Mouse (Mus musculus) liver (tissue): Measurements from ENCODE around the gene Plekhj1.
"Not testable (repeated sequence)": the region's sequence is repeated elsewhere in the genome, so short reads cannot be mapped to it uniquely, and the experiment has no call there.

Source experiments
- DNase-seq: peaks from one replicate; pipeline ENCODE4 v3.0.0-alpha.2; 2020; ENCODE audit warnings: mixed read lengths

The Plekhj1 gene

DNA sequence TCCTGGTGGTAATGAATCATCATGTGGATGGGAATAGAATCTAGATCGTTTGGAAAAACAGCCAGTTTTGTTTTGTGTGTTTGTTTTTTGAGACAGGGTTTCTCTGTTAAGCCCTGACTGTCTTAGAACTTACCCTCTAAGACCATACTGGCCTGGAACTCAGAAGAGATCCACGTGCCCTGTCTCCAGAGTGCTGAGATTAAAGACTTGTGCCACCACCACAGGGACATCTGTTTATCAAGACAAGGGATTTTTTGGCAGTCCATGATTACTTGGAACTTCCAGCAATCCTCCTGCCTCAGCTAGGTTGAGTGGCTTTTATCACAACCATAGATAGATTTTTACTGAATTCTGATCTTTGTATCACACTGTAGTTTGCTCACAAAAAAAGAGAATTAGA, 26.4 kb upstream of the Plekhj1 start:
- no peak for DNase-seq

DNA sequence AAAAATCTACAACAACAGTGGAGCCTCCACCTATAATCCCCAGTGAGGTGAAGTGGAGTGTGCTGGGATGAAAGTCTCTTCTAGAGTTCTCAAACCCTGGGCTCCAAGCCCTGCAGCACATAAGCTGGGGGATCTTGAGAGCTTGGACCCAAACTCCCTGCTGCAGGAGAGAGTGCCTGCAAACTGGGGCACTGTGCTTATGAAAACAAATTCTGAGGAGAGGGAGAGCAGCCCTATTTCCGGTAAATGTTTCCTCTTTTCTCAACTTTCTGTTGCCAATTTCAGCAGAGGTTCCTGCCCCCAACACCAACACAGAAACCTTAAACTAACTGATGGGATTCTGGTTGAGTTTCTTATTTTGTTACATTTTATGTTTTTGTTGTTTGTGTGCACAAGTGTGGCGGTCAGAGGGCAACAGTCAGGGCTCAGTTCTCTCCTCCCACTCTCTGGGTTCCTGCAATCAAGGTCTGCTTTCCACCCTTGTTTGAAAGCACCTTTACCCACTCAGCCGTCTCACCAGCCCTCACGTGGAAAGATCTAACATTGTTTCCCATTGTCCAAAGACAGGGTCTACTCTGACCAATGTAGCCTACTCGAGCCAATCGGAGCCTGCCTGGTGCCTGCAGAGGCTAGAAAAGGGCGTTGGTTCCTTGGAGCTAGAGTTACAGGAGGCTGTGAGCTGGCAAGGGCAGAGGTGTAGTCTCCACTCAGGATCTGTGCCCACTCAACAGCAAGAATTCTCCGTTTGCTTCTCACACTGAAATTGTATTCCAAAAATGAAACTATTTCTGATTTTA, 25.6 kb upstream of the Plekhj1 start:
- DNase-seq: peak; percentile 54

DNA sequence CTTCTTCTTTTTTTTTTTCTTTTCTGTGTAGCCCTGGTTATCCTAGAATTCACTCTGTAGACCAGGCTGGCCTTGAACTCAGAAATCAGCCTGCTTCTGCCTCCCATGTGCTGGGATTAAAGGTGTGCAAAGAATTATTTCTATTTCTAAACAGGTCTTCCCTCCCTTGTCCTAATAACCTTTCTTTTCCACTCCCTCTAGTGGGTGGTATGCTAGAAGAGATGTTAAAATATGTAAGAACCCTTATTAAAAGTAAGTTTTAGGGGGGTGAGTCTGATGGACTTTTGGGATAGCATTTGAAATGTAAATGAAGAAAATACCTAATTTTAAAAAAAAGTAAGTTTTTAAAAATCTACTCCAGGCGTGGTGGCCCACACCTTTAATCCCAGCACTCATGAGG, 24.9 kb upstream of the Plekhj1 start:
- no peak for DNase-seq

DNA sequence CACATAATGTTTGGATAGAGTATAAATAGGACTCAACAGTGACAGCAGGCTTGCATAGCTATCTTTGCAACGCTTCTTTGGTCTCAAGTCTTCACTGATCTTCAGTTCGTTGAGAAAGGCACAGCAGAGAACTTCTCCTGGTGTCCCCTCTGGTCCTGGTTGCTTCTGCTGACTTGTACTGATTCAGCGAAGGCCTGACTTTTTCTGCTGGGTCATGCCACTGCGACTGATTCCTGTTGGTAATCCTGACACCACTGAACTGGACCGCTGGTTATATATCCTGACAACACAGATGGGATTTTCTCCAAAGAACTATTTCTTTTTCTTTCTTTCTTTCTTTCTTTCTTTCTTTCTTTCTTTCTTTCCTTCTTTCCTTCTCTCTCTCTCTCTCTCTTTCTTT, 24.1 kb upstream of the Plekhj1 start:
- DNase-seq: peak; percentile 78

DNA sequence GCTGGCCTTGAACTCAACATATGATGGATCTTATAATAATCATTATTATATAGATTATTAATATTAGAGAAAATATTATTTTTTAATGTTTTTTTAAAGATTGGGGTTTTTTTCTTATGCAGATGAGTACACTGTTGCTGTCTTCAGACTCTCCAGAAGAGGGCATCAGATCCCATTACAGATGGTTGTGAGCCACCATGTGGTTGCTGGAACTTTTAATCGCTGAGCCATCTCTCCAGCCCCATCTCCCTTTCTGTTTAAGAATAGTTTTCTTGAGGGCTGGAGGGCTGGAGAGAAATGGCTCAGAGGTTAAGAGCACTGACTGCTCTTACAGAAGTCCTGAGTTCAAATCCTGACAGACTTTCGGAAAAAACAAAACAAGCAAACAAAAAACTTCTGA, 23.6 kb upstream of the Plekhj1 start:
- DNase-seq: peak; percentile 40

DNA sequence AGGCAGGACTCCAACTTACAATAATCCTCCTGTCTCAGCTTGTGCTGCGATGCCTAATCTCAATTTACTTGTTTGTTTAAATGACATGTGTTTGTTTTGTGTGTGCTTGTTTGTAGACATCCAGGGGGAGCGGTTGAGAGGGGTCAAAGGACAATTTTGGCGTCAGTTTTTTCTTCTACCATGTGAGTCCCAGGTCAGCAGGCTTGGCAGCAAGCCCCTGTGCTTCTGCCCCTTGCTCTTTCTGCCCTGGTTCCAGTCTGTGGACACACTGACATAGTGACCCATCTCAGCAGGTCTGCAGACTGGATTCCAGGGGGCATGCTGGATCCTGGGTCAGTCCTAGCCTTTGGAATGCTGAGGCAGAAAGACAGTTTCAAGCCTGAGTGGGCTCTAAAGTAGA, 21.0 kb upstream of the Plekhj1 start:
- peak; percentile 35 for DNase-seq

DNA sequence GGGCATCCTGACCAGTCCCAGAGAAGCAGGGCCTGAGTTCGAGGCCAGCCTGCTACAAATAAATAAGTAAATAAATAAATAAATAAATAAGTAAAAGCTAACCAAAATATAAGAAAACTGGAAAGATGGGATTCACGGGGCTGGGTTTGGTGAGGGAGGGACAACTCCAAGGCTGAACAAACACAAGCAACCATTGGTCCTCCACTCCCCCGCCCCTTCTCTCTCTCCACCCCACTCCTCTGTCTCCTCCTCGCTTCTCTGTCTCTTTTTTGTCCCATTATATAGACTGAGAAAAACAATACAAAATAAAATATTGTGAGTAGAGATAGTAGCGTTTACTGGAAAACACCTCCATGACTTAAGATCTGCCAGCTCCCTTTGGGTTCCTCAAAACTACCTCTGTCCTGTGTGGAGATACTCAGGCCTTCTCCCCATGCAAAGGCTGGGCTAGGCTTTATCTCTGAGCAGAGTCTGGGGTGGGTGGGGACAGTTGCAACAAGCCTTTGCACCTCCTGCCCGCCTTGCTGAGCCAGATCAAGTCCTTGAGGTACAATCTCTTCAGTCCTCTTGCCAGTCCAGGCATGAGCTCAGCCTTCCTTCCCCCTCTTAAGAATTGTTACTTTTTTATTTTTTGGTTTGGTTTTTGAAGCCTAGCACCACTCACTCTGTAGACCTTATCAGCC, 20.3 kb upstream of the Plekhj1 start:
- peak; percentile 92 for DNase-seq

DNA sequence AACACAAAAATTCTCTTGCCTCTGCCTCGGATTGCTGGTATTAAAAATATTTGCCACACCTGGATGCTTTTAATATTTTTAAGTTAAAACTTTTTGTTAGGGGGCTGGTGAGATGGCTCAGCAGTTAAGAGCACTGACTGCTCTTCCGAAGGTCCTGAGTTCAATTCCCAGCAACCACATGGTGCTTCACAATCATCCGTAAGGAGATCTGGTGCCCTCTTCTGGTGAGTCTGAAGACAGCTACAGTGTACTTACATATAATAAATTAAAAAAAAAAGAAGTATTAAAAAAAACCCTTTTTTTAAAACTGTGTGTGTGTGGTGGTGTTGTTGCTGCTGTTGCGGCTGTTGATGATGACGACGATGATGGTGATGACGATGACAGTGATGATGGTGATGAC, 19.5 kb upstream of the Plekhj1 start:
- DNase-seq: not testable (repeated sequence)

DNA sequence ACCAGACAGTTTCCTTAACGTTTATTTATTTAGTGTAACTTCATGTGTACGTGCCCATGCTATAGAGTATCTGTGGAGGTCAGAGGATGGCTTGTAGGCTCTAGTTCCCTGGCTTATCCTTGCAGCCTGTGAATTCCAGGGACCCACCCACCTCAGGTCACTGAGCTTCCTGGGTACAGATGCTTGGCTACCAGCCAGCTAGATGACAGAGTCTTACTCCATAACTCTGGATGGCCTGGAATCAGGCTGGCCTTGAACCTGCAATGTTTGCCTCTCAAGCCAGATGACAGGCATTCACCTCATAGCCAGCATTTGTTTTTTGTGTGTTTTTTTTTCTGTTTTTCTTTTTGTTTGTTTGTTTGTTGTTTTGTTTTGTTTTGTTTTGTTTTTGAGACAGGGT, 18.7 kb upstream of the Plekhj1 start:
- no peak for DNase-seq

DNA sequence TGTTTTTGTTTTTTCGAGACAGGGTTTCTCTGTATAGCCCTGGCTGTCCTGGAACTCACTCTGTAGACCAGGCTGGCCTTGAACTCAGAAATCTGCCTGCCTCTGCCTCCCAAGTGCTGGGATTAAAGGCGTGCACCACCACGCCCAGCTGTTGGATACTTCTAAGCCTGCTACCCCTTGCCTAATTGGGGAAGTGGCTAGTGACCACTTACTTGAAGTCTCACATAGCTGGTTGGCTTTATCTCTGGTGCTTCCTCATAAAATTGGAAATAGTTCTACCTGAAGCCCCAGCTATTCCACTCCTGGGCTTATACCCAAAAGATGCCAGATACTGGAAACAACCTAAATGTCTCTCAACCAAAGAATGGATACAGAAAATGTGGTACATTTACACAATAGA, 17.9 kb upstream of the Plekhj1 start:
- not testable (repeated sequence) for DNase-seq

DNA sequence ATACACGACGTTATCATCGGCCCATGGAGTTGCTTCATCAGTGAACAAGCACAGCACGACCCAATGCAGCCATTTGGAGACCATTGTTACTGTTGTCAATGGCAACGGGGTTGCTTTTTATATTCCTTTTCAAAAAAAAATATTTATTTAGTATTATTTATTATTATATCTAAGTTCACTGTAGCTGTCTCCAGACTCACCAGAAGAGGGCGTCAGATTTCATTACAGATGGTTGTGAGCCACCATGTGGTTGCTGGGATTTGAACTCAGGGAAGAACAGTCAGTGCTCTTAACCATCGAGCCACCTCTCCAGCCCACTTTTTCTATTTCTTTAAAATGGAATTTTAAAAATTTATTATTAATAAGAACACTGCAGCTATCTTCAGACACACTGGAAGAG, 16.4 kb upstream of the Plekhj1 start:
- DNase-seq: no peak

DNA sequence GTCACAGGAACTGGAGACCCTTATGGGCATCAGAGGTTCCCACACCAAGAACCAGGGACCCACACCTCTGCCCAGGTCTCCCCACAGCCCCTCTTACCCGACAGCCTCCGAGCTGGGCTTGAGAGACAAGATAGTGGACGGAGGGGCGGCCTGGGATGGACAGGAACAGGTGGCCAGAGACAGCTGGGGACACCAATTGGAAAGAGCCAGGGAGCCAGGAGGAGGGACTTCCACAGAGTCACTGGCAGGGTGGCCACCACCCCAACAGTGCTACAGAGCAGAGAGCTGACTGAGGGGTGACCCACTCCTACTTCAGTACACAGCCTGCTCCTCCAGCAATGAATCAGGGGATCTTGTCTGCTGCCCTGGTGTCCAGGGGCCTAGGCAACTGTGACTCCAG, 14.9 kb upstream of the Plekhj1 start, which contains the start of gene Jsrp1:
TSS of gene Jsrp1 (minus strand) at position 133 of the 400 bp plus-strand sequence.
- no peak for DNase-seq

DNA sequence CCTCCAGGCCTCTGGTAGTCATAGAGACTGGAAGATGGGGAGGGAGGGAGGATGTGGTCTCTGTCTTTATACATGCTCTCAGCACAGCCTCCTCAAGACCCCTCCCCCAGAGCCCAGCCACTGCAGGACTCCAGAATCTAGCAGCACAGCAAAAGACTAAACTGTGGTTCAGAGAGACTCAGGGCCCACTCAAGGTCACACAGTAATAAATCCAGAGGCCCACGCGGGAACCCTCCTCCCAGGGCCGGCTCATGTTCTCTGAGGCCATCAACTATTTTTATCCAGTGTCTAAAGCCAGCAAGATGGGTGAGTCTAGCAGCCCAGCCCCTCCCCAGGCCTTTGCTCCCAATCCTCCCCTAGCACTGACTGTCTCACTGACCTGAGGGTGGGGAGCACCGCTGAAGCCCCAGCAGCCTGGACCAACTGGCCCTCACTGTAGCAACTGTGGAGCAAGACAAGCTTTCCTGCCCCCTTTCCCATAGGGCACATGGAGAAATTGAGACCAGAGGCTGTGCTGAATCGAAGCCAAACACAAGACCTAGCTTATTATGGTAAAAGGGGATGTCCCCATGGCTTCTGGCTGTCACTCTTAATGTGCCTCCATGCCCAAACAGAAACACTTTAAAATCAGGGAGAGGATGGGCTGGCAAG, 14.1 kb upstream of the Plekhj1 start:
- no peak for DNase-seq

DNA sequence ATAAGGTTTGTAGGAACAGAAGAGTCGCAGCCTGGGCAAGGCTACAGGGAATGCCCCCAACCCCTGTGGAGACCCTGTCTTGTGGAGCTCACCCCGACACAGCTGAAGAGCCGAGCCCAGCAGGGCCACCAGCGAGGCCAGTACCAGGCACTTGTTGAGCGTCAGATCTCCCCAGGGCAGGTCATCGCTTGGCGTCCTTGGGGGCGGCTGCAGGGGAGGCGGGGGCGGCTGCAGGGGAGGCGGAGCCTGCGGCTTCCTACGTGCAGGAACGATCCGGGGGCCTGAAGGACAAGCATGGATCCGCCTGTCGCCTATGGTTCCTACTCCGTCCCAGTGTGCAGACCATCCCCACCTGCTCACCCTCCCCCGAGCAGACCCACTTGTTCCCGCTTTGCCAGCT, 11.7 kb upstream of the Plekhj1 start:
- no peak for DNase-seq

DNA sequence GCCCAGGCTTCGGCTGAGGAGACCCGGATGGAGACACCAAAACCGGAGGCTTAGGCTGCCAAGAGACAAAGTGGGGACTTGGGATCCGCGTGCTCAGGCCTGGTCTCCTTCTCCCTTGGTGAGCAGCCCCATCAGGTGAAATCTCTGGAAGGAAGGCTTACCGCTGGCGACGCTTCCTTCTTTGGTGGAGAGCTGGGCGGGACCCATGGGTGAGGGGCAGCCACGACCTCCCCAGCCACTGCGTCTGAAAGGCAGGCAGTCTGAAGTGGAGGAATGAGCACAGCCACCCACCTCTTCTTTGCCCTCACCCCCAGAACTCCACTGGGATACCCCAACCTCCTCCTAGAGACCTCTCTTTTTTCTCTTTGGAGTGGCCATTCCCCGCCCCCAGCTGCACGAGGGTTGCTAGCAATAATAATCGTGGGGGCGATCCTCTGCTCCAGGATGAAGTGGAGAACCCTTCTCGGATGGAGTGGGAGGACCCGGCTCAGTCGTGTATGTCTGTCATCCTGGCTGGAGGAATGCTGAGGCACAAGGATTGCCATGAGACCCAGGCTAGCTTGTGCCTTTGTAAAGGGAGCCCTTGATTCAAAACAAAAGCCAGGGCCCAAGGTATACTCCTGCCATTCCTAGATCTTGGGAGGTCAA, 10.7 kb upstream of the Plekhj1 start:
- no peak for DNase-seq

DNA sequence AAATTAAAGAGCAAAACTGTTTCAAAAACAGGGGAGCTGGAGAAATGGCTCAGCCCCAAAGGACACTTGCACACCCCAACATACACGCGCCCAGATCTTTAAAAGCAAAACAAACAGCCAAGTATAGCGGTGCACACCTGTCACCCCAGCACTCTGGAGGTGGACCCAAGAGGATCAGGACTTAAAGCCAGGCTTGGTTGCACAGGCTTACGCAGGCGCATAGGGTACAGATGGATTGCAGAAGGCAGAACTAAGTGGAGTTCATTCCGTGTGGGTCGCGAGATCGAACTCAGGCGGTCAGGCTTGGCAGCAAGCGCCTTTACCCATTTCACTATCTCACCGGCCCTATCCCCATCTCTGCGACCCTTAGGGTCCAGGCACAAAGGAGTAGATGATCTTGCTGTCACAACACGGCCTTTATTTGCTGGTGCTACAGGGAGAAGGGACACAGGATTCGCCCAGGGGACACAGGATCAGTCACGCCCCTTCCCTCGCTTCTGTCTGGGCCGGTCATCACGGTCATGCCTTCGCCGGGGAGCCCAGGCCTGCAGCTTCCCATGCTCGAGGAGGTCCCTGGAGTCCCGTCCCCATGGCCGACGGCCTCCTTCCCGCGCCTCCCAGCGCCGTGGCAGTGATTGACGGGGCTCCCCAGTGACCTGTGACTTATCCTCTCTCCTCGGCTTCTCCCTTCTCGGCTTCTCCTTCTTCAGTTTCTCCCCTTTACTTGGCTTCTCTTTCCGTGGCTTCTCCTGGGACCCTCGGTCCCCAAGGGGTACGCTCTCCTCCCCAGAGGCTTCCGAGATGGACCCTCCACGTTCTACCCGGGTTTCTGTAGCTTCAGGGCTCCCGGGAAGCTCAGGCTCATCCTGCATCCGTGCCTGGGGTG, 9.9 kb upstream of the Plekhj1 start:
- DNase-seq: no peak

DNA sequence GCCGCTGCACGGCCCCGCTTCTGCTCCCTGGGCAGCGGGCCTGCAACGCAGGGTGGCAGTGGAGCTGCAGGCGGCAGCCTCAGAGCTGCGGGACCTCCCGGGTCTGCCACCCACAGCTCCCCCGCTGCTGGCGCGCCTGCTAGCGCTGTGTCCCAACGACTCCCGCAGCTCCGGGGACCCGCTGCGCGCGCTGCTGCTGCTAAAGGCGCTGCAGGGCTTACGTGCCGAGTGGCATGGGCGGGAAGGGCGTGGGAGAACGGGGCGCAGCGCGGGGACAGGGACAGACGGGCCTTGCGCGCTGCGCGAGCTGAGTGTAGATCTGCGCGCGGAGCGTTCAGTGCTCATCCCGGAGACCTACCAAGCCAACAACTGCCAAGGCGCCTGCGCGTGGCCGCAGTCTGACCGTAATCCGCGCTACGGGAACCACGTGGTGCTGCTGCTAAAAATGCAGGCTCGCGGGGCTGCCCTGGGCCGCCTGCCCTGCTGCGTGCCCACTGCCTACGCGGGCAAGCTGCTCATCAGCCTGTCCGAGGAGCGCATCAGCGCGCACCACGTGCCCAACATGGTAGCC, 8.7 kb upstream of the Plekhj1 start:
- DNase-seq: peak; percentile 66

DNA sequence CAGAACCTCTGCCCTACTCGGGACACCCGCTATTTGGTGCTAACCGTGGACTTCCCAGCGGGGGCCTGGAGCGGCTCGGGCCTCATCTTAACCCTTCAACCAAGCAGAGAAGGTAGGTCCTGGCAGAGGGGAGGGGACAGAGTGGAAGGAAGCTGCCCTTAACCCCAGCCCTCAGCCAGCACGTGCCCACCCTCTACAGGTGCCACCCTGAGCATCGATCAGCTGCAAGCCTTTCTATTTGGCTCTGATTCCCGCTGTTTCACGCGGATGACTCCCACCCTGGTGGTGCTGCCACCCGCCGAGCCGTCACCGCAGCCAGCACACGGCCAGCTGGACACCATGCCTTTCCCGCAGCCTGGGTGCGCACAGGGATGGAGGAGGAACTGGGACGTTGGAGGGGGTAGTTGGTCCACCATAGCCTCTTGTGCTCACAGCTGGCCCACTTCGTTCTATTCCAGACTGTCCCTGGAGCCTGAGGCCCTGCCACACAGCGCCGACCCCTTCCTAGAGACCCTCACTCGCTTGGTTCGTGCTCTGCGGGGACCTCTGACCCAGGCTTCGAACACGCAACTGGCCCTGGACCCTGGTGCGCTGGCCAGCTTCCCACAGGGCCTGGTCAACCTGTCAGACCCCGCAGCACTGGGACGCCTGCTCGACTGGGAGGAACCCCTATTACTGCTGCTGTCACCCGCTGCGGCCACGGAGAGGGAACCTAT, 8.1 kb upstream of the Plekhj1 start:
- no peak for DNase-seq

DNA sequence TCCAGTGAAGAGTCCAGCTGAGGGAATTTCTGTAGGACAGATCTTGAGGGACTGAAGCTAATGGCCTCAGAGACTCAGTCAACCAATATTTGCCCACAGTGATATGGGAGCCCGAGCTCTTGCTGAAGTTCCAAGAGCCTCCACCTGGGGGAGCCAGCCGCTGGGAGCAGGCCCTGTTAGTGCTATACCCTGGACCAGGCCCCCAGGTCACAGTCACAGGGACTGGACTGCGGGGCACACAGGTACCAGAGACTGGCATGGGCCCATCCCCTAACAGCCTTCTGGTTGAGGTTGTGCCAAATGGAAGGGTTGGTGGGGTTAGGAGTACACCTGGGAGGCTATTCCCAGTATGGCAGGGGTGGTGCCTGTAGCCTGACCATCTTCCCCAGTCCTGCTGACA, 7.5 kb upstream of the Plekhj1 start:
- peak; percentile 85 for DNase-seq

DNA sequence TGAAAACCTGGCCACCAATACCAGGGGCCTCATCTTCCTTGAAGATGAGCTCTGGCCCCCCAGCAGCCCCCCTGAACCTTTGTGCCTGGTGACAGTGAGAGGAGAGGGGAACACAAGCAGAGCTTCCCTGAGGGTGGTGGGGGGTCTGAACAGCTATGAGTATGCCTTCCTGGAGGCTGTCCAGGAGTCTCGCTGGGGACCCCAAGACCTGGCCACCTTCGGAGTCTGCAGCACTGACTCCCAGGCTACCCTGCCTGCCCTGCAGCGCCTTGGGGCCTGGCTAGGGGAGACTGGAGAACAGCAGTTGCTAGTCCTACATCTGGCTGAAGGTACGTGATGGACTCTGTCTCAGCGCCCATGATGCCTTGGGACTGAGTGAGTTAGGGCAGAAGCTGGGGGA, 6.9 kb upstream of the Plekhj1 start:
- no peak for DNase-seq

DNA sequence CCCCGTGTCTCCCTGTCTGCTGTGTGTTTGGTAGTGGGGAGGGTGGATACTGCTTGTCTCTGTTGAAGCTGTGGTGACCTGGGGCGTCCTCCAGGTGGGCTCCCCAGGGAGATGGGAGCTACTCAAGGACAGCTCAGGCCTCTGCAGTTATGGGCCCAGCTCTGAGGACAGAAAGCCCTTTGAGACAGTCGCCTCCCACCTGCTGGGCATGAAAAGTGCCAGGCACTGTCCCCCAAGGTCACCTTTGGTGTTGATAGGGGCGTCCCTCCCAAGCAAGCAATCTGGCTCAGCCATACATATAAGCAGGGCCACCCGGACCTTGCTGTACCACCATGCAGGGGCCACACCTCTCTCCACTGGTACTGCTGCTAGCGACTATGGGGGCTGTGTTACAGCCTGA, 6.5 kb upstream of the Plekhj1 start, which contains the start of gene Amh:
TSS of gene Amh (plus strand) at position 328 of the 400 bp plus-strand sequence.
- DNase-seq: no peak
